Mouse (Mus musculus) gastrocnemius, adult 8-10 months (tissue): Measurements from ENCODE around the gene D17H6S53E. TPM values are rescaled to one million over a fixed set of nuclear protein-coding genes. Genes with fewer than 3 reads are reported as not detected.
"Not testable (repeated sequence)": the region's sequence is repeated elsewhere in the genome, so short reads cannot be mapped to it uniquely, and the experiment has no call there.

Experiments used
- DNase-seq, 2 experiments: peaks; one replicate each; pipeline ENCODE4 v3.0.0; 2022; ENCODE audit warnings: low spot score in 2 of 2
- total RNA-seq, 4 experiments: library from RNA; stranded (reverse); gene quantifications; 2 replicates each; pipeline ENCODE4 v1.2.4; 2022

The D17H6S53E gene
- total RNA-seq, 4 experiments from 2014 or later: 13.6 to 22.6 (median 17.0) TPM

- no peak for DNase-seq
These were observed 25.9 kb upstream of the D17H6S53E start for GRCm38 (mm10) chr17:35100196-35100765.

- DNase-seq: no peak
These were observed 25.0 kb upstream of the D17H6S53E start for GRCm38 (mm10) chr17:35101161-35101560.

GRCm38 (mm10) chr17:35102299-35102698 lies 23.9 kb upstream of the D17H6S53E start:
- no peak for DNase-seq

- peak; percentile 17 to 30 for DNase-seq
These were observed 22.9 kb upstream of the D17H6S53E start for GRCm38 (mm10) chr17:35103221-35103690.

GRCm38 (mm10) chr17:35104079-35104478 lies 22.1 kb upstream of the D17H6S53E start:
- no peak for DNase-seq

- no peak for DNase-seq
These were observed 21.4 kb upstream of the D17H6S53E start for GRCm38 (mm10) chr17:35104754-35105153.

- DNase-seq: no peak
These were observed 20.3 kb upstream of the D17H6S53E start for GRCm38 (mm10) chr17:35105740-35106389.

GRCm38 (mm10) chr17:35106522-35106921 lies 19.7 kb upstream of the D17H6S53E start:
- no peak for DNase-seq

GRCm38 (mm10) chr17:35108097-35108496 lies 18.1 kb upstream of the D17H6S53E start, which contains the start of gene Ly6g5c:
Ly6g5c (plus strand) TSS chr17:35108279.
- no peak for DNase-seq

- DNase-seq: no peak
These were observed 14.4 kb upstream of the D17H6S53E start for GRCm38 (mm10) chr17:35111774-35112173.

GRCm38 (mm10) chr17:35115046-35116019 lies 10.8 kb upstream of the D17H6S53E start, which contains the start of gene Ly6g5b:
Ly6g5b (minus strand) TSS chr17:35115428.
- DNase-seq: no peak

- DNase-seq: peak; percentile 26 to 32
These were observed 5.4 kb upstream of the D17H6S53E start for GRCm38 (mm10) chr17:35120745-35121142.

GRCm38 (mm10) chr17:35121143-35121799 lies 4.9 kb upstream of the D17H6S53E start, which contains the start of gene Gpank1:
Gpank1 (plus strand) TSS chr17:35121455.
- DNase-seq: peak; percentile 96 to 97

- no peak for DNase-seq
These were observed 4.3 kb upstream of the D17H6S53E start, which contains the start of gene Csnk2b for GRCm38 (mm10) chr17:35121871-35122303. Csnk2b (minus strand) TSS chr17:35122053.

- DNase-seq: not testable (repeated sequence)
These were observed 2.9 kb upstream of the D17H6S53E start for GRCm38 (mm10) chr17:35123287-35123686.

GRCm38 (mm10) chr17:35124261-35124896 lies 1.8 kb upstream of the D17H6S53E start:
- not testable (repeated sequence) for DNase-seq

- no peak for DNase-seq
These were observed 1.1 kb upstream of the D17H6S53E start for GRCm38 (mm10) chr17:35125081-35125480.

GRCm38 (mm10) chr17:35125578-35125977 lies 595 bp upstream of the D17H6S53E start:
- no peak for DNase-seq

- no peak for DNase-seq
These were observed 844 bp downstream of the D17H6S53E start for GRCm38 (mm10) chr17:35127017-35127416.

GRCm38 (mm10) chr17:35128996-35129395 lies 2.8 kb downstream of the D17H6S53E start:
- DNase-seq: no peak
